Mouse (Mus musculus) regulatory T cell (primary cell): ENCODE data around the gene Clmp.
"Not testable (repeated sequence)": the region's sequence is repeated elsewhere in the genome, so short reads cannot be mapped to it uniquely, and the experiment has no call there.

ENCODE experiments used
- in situ Hi-C: fragments of 300-600 bp; cut with MboI, MseI; formaldehyde crosslinking; loops from one replicate; pipeline ENCODE4 v1.15.1; 2025; ENCODE audit warnings: high pct_unique_total_duplicates

Gene Clmp

DNA sequence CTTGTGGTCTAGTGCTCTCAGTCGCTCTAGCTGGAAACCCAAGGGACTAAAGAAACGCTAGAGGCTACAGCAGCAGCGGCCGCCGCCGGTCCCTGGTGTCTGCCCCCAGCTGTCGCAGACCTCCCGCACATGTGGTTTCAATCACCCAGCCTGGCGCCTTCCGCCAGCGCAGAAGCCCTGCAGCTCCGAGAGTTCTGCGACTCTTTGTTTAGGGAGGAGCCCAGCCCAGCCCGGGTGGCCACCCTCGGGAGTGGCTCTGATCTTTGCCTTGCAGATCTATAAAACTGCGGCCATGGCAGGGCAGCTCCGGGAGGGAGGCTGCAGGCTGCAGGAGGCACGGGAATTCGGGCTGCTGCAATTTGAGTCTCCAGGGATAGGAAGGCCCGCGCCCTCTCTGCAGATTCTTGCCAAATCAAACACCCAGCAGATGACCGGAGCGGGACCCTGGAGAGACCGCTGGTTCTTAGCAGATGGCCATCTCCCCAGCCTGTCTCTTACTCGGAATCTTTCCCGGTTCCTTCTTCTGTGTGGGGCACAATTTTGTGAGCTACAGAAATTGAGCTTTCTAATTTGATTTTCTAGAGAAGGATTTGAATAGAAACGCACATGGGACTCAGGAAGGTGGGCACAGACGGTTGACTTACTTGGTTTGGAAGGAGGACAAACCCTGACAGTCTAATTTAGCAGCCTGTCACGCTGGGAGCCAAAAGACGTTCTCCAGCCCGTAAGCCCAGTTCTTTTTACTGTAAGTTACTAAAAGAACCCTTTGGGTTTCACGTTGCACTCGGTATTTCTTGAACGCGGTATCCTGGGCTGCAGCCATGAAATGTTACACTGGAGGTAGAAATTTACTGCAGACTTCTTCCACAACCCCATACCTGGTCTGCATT lies 45.2 kb downstream of the Clmp start:
- in situ Hi-C loops = no loop called here

DNA sequence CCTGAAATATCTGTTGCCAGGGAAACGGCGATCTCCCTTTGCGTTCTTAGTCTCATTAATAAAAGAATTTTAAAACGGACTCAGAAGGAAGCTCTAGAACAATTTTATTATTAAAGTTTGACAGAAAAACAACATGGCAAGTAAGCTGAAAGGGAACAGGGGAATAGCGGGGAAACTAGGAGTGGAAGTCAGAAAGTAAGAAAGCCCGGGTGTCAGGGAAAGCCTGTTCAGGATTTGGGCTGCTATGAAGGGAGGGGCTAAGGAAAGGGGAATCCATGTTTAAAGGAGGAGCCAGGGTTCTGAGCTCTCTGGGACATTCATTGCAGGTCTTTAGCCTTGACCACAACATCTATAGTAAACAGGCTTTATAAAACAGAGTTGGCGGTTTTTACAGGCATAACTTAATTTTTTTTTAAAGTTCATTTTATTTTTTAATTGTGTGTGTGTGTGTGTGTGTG lies 45.9 kb downstream of the Clmp start:
- in situ Hi-C loops = no loop called here

DNA sequence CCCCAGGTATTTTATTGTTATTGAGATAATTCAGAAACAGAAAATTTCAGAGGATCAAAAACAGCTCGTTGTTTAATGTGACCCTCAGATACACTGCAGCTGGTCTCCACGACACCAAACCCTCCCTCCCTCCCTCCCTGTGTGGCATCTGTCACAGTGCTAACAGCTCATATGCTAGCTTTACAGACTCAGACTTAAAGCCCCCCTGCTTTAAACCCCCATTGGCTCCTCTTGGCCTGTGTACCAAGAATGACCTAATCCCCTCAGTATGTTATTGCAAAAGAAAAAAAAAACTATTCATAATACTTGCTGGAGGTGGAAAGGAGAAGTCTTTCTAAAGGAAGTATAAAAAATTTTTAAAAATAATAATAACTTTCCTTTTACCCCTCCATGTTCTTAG lies 46.5 kb downstream of the Clmp start:
- in situ Hi-C loops = no loop called here

- in situ Hi-C loops = no loop called here
Observed at GRCm38 (mm10) chr9:40737117-40737516, 51.4 kb downstream of the Clmp start.

DNA sequence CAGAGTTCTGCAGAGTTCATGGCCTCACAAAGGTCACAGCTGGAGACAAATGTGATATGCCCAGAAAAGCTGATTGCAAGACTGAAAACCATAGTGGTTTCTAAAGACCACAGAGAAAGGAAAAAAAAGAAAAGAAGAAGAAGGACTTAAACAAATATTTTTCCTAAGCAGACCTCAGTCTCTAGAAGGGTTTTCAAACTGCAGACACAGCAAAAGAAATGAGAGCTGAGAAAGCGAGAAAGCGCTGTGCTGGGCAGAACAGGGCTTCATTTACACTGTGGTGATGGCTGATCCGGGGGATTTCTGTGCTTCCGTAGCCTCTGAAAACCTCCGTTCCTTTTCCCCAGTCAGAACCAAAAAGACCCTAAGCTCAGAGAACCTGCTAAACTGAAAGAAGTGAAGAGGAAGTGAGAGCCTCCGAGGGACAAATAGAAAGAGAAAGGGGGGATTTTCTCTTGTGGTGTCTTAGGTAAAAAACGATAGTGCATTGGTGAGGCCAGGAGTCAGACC lies 57.8 kb downstream of the Clmp start:
- in situ Hi-C loops = no loop called here

- in situ Hi-C loops = no loop called here
Observed at GRCm38 (mm10) chr9:40744233-40744632, 58.5 kb downstream of the Clmp start.

GRCm38 (mm10) chr9:40746796-40747195 lies 61.0 kb downstream of the Clmp start:
- in situ Hi-C loops = no loop called here

GRCm38 (mm10) chr9:40747249-40747648 lies 61.5 kb downstream of the Clmp start:
- in situ Hi-C loops = no loop called here

DNA sequence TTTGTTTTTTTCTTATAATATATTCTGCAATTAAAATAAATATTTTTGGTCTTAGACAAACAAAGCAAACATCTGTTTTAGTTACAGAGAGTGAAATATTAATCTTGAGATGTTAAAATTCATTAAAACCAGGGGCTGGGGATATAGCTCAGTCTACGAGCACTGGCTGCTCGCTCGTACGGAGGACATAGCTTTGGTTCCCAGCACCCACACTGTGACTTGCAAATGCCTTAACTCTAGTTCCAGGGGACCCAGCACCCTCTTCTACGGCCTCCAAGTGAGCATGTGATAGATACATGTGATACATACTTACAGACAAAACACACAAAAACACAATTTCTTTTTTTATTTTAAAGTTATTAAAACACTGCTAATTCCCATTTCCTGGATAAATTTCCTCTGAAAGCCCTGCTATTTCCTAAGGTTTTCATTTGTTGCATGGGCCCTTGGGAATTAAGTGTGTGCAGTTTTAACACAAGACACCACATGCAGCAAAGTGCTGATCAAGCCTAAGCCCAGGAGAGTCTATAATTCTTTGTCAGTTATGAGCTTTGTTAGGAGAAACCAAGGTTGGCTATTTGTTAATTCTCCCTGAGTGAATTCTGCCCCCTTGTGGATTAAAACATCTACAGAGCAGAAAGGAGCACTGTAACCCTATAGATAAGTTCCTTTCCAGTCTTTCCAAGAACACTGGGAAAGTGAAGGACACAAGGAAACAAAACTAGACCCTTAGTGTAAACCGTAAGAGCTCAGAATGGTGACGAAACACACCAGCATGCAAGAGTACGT lies 64.3 kb downstream of the Clmp start:
- in situ Hi-C loops = no loop called here

GRCm38 (mm10) chr9:40751749-40752148 lies 66.0 kb downstream of the Clmp start:
- in situ Hi-C loops = no loop called here

DNA sequence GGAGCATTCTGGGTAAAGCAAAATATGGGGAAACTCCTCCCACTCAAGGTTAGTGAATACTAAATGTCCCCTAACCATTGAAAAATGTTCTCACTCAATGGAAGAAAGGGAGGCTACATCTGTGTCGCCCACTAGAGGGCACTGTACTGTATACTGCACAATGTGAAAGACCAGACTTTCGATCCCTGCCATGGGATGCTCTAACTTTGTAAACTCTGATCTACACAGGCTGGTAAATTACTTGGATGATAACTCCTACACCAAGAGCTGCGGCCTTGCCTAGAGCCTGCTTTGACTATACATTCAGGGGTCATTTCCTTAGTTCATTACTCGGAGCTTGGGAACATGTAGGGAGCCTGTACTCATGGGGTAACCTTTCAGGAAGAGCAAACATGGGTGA lies 70.6 kb downstream of the Clmp start:
- in situ Hi-C loops = loop anchor here (5.0 kb wide), 1 partner anchor 119 kb away; no protein-coding TSS in a partner anchor

DNA sequence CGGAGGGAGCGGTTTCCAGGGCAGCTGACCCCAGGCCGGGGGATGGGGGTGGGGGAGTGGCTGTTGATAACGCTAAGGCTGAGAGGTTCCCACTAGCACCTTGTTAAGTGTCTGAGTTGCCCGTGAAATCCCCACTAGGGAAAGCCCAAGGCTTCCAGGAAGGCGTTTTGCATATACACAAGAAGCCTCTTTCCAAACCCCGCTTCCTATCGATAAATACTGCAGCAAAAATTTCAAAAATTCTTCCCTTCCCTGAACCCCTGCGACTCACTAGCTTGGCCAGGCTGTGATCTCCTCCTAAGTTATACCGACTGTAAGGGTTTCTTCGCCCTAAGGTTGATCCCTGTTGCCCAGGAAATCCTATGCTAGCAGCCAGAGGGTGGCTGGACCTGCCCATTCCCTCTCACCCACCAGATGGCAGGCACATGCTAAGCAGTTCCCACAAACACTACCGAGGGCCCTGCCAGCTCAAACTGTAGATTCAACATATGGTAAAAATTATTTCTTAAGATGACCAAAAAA lies 71.4 kb downstream of the Clmp start:
- in situ Hi-C loops = loop anchor here (5.0 kb wide), 1 partner anchor 120 kb away; no protein-coding TSS in a partner anchor

- in situ Hi-C loops = loop anchor here (5.0 kb wide), 1 partner anchor 120 kb away; no protein-coding TSS in a partner anchor
Observed at GRCm38 (mm10) chr9:40757685-40758270, 72.0 kb downstream of the Clmp start.

- in situ Hi-C loops = no loop called here
Observed at GRCm38 (mm10) chr9:40762354-40762753, 76.6 kb downstream of the Clmp start.

- in situ Hi-C loops = no loop called here
Observed at GRCm38 (mm10) chr9:40764887-40765580, 79.3 kb downstream of the Clmp start.

DNA sequence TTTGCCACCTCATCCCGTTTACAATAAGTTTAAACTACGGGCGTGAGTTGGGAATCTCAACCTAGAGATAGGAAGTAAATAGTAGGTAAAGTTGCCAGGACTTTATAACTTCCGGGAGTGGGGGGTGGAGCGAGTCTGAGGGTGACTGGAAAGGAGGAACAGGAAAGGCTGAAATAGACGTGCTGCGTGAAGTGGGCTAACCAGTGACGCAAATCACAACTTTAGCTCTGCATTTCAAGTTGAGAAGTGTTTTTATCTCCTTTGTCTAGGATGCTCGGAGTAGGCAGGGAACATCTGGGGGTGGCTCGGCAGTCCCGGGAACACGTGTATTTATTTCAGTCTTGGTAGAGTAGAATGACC lies 79.8 kb downstream of the Clmp start:
- in situ Hi-C loops = no loop called here

DNA sequence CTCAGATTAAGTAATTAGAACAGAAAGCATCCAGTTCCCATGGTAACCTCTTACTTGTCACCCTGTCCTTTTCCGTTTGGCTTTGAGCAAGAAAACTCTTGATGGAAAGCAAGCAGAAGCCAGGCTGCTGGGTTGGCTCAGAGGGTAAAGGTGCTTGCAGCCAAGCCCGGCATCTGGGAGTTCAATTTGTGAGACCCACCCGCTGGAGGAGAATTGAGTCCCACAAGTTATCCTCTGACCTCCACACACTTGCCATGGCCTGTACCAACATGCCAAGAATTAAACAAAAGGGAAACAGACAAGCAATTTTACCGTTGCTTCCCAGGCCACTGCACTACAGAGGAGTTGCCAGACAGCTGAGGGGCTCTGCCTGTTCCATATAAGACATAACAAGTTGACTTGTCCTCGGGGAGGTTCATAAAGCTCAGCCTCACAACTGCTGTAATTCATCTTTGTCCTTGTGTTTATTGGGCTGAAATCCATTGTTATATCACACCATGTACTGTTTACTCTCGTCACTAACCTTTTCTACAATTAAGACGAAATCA lies 80.4 kb downstream of the Clmp start:
- in situ Hi-C loops = no loop called here

DNA sequence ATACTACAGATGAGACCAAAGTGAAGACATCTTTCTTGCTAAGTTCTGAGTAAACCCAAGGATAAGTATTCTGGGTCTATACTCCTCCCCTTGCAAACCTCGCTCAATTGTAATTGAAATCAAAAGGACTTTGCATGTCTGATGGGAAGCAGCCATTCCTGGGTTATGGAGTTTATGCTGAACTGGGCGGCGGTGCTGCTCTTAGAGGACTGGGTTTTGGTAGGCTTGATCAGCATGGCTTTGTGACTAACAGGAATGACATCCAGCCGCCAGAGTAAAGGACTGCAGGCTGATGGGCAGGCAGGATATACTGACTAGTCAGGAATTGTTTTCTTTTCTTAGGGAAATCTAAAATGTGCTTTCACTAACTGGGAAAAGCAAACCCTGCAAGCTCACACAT lies 82.2 kb downstream of the Clmp start:
- in situ Hi-C loops = no loop called here

DNA sequence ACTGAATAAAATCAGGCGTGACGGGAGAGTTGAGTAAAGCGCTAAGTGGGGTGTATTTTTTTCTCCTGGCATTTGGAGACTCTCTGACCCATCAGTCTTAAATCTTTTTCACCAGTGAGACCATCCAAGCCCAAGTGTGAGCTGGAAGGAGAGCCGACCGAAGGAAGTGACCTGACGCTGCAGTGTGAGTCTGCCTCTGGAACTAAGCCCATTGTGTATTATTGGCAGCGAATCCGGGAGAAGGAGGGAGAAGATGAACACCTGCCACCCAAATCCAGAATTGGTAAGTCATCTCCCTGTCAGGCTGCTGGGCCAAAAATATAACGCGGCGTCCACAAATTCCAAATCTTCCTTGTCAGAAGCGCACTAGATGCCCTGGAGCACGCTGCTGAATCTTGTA lies 86.5 kb downstream of the Clmp start:
- in situ Hi-C loops = no loop called here

DNA sequence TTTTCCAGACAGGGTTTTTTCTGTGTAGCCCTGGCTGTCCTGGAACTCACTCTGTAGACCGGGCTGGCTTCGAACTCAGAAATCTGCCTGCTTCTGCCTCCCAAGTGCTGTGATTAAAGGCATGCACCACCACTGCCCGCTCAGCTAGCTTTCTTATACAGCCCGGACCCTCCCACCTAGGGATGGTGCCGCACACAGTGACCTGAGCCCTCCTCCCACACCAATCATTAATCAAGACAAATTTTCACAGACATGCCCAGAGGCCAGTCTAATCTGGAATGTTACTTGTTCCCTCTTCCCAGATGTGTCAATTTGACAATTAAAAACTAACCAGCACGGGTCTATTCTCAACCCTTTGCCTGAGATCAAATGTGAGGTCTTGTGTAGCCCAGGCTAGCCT lies 87.4 kb downstream of the Clmp start:
- in situ Hi-C loops = not testable (repeated sequence)

- in situ Hi-C loops = no loop called here
Observed at GRCm38 (mm10) chr9:40773869-40774268, 88.1 kb downstream of the Clmp start.
